Mouse (Mus musculus): ENCODE data around the gene Ndufa6. TPM values are rescaled to one million over a fixed set of nuclear protein-coding genes. Genes with fewer than 3 reads are reported as not detected.
A peak's percentile ranks its signal among the peaks of the same experiment; 100 is the strongest.
"Not testable (repeated sequence)": the region's sequence is repeated elsewhere in the genome, so short reads cannot be mapped to it uniquely, and the experiment has no call there.

Gene Ndufa6
- total RNA-seq, 2 experiments from 2014 or later = 195 to 198 TPM

DNA sequence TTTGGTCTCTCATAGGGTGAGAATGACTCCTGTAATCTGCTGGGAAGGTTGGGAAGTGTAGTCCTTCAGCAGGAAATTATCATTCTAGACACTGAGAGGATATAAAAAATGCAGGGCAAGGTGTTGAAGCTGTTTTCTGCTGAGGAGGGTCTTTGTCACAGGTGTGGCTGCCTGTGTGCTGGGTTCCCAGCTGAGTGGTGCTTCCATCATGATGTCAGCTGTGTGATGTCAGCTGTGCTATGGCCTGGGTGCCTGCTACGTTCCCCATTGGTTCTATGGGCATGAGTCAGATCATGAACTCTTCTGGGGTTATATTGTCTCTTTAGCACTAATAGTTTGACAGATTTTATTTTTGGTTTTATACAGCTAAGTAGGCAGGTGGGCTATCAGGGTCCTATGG is 14.7 kb upstream of the Ndufa6 start:
- DNase-seq (ENCODE audit: low spot score in 2 of 2) = no peak

- no peak for DNase-seq (ENCODE audit: low spot score in 2 of 2)
Measured at GRCm38 (mm10) chr15:82368146-82368545, 14.0 kb upstream of the Ndufa6 start.

GRCm38 (mm10) chr15:82364561-82364960 is 10.4 kb upstream of the Ndufa6 start:
- DNase-seq (ENCODE audit: low spot score in 2 of 2) = not testable (repeated sequence)

DNA sequence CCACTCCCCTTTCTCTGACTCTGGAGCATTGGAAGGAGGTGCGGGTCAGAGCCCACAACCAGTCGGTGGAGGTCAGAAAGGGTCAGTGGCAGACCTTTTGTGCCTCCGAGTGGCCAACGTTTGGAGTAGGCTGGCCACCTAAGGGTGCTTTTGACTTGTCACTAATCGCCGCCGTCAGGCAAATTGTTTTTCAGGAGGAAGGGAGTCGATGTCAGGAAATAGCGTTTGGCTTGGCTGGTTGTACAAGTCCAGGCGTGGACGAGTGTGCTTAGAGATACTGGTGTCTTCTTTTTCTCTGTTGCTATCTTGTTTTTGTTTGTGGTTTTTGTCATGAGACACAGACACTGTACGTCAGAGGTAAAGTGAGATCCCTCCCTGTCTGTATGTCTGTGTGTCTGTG is 9.7 kb upstream of the Ndufa6 start:
- DNase-seq (ENCODE audit: low spot score in 2 of 2) = not testable (repeated sequence)

DNA sequence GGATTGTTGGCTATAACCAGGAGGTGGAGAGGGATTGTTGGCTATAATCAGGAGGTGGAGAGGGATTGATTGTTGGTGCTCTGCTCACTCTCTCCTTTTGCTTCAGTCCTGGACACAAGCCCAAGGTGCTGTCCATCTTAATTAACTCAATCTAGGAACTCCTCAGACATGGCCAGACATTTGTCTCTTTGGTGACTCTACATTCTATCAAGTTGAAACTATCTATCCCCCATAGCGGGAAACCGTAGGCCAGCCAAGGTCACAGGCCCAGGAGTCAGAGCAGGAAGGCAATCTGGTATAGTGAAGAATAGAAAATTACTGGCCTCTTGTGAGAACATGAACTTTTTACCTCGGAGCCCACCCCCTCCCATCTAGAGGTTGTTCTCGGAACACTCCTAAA is 8.1 kb upstream of the Ndufa6 start:
- no peak for DNase-seq (ENCODE audit: low spot score in 2 of 2)

DNA sequence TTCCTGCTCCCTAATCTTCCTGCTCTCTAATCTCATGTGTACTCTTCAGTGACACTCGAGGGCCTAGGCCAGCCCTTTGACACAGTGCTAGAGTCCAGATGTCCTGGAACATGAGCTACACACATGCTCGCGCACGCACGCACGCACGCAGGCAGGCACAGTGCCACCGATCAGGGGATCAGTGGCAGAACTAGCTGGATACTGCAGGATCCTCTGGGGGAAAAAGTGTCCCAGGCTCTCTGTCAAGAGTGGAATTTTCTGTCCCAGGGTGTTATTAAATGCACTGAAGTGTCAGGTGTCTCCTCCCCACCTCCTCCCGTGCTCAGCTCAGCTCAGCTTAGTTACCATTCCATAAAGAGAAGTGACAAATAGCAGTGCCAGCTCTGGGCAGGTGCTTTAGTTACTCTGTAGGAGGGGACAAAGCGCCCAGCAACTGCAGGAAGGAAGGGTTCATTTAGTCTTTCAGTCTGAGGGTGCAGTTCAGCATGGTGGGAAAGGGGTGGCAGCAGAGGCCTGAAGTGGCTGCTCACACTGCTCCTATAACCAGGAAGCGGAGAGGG is 7.4 kb upstream of the Ndufa6 start:
- DNase-seq (ENCODE audit: low spot score in 2 of 2) = no peak

GRCm38 (mm10) chr15:82358431-82359260 is 4.5 kb upstream of the Ndufa6 start:
- no peak for DNase-seq (ENCODE audit: low spot score in 2 of 2)

GRCm38 (mm10) chr15:82353745-82354113 is 393 bp downstream of the Ndufa6 start:
- DNase-seq (ENCODE audit: low spot score in 2 of 2) = no peak

DNA sequence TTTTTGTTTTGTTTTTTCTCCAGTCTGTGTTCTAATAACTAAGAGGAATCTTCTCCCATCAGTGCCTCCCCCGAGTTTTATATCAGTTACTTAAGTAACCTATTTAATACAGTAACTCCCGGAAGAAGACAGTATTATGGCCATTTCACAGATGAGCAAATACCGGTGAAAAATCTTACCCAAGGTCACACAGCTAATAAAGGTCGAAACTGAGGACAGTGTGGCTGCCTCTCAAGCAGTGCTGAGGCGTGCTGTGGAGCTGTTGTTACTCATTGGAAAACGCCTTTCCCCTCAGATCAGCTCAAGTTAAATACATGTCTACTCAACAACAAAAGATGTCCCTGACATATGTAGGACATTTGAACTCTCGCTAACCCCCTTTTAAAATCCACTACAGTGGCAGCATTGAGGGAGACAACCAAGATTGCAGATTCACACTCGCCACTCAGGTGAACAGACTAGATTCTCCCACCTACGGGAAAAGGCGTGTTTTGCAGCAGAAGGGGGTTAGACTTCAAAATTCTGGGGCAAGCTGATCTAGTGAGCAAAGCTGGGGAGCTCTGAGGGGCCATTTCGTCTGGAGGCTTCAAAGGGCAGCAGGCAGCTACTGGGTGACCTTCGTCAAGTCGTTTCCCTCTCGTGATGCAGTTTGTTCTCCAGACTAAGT is 911 bp downstream of the Ndufa6 start:
- no peak for DNase-seq (ENCODE audit: low spot score in 2 of 2)

- no peak for DNase-seq (ENCODE audit: low spot score in 2 of 2)
Measured at GRCm38 (mm10) chr15:82351480-82351879, 2.6 kb downstream of the Ndufa6 start.

DNA sequence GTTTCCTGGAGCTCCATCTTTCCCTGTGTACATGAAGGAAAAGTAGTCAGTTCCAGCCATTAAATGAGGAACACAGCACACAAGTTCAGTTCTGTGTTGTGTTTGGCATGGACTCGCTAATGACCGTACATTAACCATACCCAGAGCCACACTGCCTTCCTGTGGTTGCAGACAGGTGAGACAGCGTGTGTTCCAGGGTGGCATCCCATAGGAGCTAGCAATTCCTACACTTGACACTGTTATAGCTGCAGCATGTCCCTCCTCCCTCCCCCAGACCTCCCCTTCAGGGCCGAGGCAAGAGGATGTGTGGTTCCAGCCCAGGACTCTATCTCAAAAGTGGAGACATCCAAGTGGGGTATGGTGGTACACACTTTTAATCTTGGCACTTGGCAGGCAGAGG is 3.8 kb downstream of the Ndufa6 start:
- no peak for DNase-seq (ENCODE audit: low spot score in 2 of 2)

- no peak for DNase-seq (ENCODE audit: low spot score in 2 of 2)
Measured at GRCm38 (mm10) chr15:82348999-82349341, 5.2 kb downstream of the Ndufa6 start.

- DNase-seq (ENCODE audit: low spot score in 2 of 2) = no peak
Measured at GRCm38 (mm10) chr15:82348258-82348998, 5.7 kb downstream of the Ndufa6 start.

DNA sequence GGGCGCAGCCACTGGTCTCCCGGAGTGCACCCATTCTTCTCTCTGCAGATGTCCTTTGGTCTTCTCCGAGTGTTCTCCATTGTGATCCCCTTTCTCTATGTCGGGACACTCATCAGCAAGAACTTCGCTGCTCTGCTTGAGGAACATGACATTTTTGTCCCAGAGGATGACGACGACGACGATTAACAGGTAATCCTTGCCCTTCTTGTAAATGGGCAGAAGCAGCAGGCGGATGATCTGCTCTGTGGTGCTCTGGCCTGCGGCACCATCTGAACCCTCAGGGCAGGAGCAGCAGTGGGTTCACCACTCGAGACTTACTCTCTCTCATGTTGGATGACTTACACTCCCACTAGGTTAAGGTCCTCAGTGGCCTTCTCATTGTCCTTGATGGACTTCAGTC is 6.3 kb downstream of the Ndufa6 start:
- no peak for DNase-seq (ENCODE audit: low spot score in 2 of 2)

DNA sequence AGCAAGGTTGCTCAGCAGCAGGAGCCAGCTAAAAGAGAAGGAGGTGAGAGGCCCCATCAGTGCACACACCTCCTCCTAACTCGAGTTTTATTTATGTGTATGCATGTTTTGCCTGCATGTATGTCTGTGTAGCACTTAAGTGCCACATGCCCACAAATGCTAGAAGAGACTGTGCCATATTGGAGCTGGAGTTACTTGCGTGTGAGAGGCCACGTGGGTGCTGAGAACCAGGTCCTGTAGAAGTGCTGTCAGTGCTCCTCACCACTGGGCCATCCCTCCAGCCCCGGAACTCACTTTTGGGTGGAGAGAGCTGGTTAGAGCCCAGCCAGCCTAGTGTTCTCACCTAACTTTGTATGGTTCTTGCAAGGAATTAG is 6.8 kb downstream of the Ndufa6 start:
- no peak for DNase-seq (ENCODE audit: low spot score in 2 of 2)

DNA sequence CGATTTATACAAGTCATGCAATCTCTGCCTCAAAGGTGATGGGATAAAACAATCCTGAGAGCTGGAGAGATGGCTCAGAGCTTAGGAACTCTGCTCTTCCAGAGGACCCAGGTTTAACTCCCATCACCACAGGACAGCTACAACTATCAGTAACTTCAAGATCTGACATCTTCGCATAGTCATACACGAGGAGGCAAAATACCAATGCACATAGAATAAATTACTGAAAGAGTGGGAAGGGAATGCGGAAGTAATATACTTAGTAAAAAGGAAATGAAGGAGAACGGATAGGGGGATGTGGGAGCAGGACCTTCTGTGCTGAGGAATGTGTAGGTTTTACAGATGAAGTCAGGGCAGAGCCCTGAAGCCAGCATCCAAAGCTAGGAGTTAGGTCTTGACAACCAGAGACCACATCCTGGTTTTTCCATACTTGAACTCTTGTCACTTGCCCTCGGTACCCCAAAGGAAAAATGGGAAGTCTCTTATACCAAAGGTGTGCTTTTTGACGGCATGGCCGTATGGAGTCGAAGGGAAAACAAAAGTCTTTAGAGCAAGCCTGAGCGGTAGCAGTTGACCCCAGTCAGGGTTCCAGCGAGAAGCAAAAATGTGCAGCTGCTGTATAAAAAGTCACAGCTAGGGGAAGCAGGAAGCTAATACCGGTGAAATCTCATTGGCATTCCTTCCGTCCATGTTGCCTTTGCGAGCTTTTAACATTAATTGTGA is 7.4 kb downstream of the Ndufa6 start:
- no peak for DNase-seq (ENCODE audit: low spot score in 2 of 2)

GRCm38 (mm10) chr15:82345820-82346470 is 8.2 kb downstream of the Ndufa6 start:
- peak; percentile 97 for DNase-seq (ENCODE audit: low spot score in 2 of 2)

- no peak for DNase-seq (ENCODE audit: low spot score in 2 of 2)
Measured at GRCm38 (mm10) chr15:82344971-82345370, 9.2 kb downstream of the Ndufa6 start.

DNA sequence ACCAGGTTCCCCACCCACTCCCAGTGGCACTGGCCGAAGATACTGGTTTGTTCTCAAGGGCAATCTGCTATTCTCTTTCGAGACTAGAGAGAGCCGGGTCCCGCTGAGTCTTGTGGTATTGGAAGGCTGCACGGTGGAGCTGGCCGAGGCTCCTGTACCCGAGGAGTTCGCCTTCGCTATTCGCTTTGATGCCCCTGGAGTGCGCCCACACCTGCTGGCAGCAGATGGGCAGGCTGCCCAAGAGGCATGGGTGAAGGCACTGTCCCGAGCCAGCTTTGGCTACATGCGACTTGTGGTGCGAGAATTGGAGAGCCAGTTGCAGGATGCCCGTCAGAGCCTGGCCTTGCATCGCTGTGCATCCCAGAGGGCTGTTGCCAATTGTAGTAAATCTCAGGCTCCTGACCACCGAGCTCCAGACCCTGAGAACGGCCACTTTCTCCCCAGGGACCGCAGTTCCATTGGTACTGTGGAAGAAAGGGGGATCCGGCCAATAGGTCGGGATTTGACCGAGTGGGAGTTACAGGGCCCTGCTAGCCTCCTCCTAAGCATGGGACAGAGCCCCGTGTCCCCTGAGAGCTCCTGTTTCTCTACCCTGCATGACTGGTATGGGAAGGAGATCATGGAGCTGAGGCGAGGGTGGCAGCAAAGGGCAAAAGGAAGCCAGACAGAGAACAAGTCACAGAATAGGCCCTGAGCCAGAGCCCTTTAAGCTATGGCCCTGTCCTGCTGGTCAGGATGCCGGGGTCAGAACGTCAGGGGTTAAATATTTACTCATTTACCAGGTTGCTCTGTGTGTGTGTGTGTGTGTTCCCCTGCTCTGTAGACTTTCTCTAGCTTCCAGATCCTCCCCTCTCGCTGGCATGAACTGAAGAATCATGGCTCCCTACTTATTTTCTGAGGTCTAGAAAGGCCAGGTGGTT is 10.5 kb downstream of the Ndufa6 start:
- DNase-seq (ENCODE audit: low spot score in 2 of 2) = no peak

DNA sequence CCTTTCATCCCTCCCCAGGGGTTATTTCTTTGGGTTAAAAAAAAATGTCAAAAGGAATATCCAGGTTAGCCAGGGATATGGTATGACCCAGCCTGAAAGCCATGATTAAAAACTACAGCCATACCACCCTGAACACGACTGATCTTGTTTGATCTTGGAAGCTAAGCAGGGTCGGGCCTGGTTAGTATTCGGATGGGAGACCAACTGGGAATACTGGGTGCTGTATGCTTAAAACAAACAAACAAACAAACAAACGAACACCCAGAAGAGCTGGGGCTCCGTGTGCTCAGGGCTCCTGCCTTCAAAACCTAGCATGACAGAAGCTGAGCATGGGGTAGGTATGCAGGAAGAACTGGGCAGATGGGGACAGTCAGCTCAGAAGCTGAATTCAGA is 11.6 kb downstream of the Ndufa6 start:
- no peak for DNase-seq (ENCODE audit: low spot score in 2 of 2)
